Mouse (Mus musculus) megakaryocyte, embryonic 14.5 days (primary cell): ENCODE results near the gene Tcp11x2.

Experiments
- FLI1 ChIP-seq: IDR thresholded peaks from 2 replicates; pipeline ENCODE4 v1.6.1; 2012; ENCODE audit warnings: low read length, inconsistent platforms, mixed read lengths
- GATA1 ChIP-seq: IDR thresholded peaks from 3 replicates; pipeline ENCODE4 v1.6.1; 2012; ENCODE audit warnings: mixed read lengths, low read length, inconsistent platforms, borderline replicate concordance

DNA sequence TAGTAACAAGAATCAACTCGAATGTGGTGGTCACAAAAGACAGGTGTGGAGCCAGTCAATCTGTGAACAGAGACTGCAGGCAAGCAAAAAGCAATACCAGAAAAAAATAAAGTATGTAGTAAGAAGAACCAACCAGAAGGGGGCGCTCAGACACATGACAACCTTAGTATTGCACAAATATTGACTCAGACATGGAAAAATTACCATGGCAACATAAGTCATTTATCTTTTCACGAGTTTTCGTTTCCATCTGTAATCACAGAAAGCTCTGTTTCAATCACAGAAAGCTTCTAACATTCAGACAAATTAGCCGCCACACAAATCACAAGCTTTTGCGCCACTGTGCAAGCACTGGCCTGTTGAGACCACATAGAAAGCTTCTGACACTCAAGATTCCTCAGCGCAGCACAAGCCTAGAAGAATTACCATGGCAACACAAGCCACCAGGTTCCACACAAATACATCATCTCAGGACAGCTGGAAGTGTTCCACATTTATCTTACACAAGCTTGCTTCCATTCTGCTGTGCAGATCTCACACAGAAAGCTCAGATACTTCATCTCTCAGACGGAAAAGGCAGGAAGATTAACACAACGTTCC is 41.3 kb downstream of the Tcp11x2 start:
- TF ChIP-seq GATA1 (no peak), FLI1 (no peak)
